Mouse (Mus musculus): ENCODE measurements around the gene Lmod3.
A peak's percentile ranks its signal among the peaks of the same experiment; 100 is the strongest.
"Not testable (repeated sequence)": the region's sequence is repeated elsewhere in the genome, so short reads cannot be mapped to it uniquely, and the experiment has no call there.

Lmod3 gene

GRCm38 (mm10) chr6:97275760-97276159 lies 23.2 kb upstream of the Lmod3 start:
- DNase-seq, result no peak

- no peak for DNase-seq
Measured at GRCm38 (mm10) chr6:97273777-97274176, 21.2 kb upstream of the Lmod3 start.

- no peak for DNase-seq
Measured at GRCm38 (mm10) chr6:97273058-97273710, 20.6 kb upstream of the Lmod3 start.

DNA sequence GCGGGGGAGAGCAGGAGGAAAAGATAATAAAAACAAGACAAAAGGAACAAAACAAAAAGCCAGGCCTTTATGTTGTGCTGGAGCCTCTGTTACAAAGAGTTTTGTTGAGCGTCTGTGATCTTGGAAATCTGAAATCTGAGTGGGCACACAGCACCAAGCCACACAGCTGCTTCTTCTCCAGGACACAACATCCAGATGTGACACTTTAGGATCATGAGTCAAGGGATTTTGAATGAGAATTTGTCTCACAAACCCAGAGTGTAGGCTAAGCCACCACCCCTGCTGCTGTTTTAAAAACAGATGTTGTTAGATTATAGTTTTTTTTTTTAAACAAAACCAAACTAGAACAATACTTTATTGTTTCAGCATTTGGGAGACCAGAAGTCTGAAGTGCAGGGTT lies 19.8 kb upstream of the Lmod3 start:
- no peak for DNase-seq

DNA sequence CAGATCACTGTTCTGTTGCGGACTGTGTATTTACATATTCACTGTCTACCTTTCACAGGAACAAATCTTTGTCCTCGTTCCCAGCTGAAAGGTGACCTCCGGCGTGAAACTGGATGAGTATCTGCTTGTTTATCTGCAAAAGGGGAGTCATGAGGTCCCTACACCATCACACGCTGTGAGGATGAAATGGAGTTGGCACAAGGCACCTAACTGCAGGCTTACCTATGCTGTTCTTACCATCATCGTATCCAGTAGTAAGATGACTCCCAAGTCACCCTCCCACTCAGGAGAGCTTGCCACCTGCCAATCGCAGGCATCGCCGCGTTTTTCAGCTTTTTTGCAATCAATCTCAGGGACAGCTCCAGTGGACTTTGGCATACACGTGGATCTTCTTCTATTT lies 17.0 kb upstream of the Lmod3 start:
- DNase-seq, result no peak

GRCm38 (mm10) chr6:97267132-97267531 lies 14.6 kb upstream of the Lmod3 start:
- DNase-seq, result no peak

DNA sequence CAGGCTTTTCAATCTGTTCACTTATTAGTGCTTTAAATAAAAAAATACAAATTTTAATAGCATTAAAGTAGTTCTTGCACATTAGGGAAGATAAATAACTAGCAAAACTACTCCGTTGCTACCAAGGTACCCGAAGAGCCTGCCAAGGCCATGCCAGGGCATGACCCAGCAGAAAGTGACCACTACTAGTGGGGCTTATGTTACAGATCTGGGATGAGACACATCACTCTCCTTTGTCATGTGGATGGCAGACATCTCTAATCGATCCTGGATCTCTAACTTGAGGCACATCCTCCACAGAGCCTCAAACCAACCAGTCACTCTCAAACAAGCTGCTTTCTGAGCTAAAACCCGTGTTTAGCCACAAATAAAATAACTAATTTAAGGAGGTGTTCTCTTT lies 14.1 kb upstream of the Lmod3 start:
- no peak for DNase-seq

GRCm38 (mm10) chr6:97265705-97266104 lies 13.1 kb upstream of the Lmod3 start:
- DNase-seq, result no peak

- no peak for DNase-seq
Measured at GRCm38 (mm10) chr6:97265240-97265639, 12.7 kb upstream of the Lmod3 start.

GRCm38 (mm10) chr6:97263750-97264149 lies 11.2 kb upstream of the Lmod3 start:
- not testable (repeated sequence) for DNase-seq

- DNase-seq, result no peak
Measured at GRCm38 (mm10) chr6:97262229-97262628, 9.7 kb upstream of the Lmod3 start.

DNA sequence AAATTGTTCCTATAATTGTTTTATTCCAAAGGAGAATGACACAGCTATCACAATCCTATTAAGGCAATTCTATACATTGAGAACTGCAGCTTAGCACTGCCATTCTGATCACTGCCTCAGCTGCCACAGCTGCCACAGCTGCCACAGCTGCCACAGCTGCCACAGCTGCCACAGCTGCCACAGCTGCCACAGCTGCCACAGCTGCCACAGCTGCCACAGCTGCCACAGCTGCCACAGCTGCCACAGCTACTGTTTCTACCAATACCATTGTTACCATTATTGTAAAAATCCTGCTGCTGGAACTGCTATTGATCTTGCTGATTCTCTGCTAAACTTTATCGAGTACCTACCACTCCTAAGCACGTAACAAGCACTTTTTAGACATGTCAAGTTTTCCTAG lies 7.4 kb upstream of the Lmod3 start:
- not testable (repeated sequence) for DNase-seq

GRCm38 (mm10) chr6:97258489-97258888 lies 5.9 kb upstream of the Lmod3 start:
- DNase-seq, result no peak

GRCm38 (mm10) chr6:97252086-97252485 lies 473 bp downstream of the Lmod3 start:
- DNase-seq, result no peak

DNA sequence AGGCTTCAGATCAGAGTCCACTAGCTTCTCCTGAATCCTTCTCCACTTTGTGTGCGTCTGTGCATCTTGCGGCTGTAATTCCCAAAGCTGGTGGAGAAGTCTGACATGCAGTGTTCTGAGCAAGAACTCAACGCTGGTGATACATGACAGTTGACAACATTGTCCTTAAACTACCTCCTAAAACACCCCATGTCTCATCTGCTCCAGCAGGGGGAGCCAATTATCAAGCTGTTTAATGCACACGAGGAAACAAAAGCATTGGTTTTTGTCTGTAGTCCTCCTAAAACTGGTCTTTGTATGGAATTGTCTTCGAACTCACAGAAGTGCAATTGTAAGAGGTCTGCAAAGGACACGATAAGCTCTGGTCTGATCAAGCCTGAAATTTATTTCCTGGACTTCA lies 1.6 kb downstream of the Lmod3 start:
- peak; percentile 72 for DNase-seq

DNA sequence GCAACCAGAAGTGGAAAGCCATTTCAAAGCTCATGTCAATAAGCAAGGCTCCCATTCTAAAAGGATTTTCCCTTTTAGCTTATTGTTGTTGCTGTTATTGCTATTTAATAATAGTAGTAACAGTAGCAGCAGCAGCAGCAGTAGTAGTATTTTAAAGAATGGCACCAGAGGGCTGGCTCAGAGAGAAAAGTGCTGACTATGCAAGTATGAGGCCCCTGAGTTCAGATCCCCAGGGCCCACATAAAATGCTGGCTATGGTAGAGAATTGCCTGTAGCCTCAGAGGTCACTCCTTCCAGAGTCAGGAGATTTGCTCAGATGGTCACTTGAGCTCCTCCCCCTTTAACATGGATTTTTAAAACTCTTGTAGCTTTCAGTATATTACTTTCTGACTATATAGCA lies 7.4 kb downstream of the Lmod3 start:
- DNase-seq, result no peak

DNA sequence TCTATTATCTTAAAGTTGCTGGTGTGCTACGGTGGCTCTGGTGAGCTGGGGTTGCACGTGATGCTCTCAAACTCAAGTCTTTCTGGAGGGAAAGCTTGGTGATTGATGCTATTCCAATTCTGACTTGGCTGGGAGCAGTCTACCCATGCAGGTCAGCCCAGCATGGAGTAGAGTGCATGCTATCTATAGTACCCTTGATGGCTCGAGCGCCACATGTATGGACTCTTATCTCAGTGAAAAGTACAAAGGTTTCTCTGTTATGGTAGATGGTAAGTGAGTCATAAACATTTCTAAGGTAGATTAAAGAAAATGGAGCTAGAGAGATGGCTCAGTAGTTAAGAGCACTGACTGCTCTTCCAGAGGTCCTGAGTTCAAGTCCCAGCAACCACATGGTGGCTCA lies 10.0 kb downstream of the Lmod3 start:
- DNase-seq, result no peak

DNA sequence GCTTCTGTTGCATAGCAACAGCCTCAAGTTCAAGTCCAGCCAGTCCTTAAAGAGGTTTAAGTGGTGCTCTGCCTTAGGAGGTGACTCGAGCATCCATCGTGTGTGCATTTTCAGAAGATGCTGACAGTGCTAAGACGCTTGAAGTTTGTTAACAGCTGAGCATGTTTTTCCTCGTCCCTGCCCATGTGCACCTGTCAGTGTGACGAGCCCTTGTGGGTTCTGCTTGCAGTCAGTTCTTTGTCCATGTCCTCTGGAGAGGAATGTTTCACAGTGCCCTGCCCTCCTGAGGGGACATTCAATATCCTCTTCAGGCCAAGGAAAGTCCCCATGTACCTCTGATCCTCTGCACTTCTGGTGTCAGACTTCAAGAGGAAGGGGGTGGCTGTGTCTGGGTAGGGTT lies 12.5 kb downstream of the Lmod3 start:
- DNase-seq, result no peak

- DNase-seq, result no peak
Measured at GRCm38 (mm10) chr6:97239360-97239759, 13.2 kb downstream of the Lmod3 start.

DNA sequence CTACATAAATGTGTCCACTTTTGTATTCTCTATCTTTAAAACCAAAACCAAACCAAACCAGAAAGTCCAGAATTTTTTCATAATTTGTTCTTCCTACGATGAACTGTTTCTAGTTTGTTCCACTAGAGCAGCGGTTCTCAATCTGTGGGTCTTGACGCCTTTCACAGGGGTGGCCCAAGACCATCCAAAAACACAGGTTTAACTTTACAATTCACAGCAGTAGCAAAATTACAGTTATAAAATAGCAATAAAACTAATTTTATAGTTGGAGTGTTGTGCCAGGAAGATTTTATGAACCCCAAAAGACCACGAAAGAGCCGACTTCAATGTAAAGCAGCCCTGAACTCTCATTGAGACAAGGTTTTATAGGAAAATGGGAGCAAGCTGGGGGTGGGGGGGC lies 16.5 kb downstream of the Lmod3 start:
- DNase-seq, result no peak

- no peak for DNase-seq
Measured at GRCm38 (mm10) chr6:97234911-97235668, 17.5 kb downstream of the Lmod3 start.

- DNase-seq, result no peak
Measured at GRCm38 (mm10) chr6:97227067-97227847, 25.3 kb downstream of the Lmod3 start.

GRCm38 (mm10) chr6:97226083-97226491 lies 26.5 kb downstream of the Lmod3 start:
- DNase-seq, result no peak

DNA sequence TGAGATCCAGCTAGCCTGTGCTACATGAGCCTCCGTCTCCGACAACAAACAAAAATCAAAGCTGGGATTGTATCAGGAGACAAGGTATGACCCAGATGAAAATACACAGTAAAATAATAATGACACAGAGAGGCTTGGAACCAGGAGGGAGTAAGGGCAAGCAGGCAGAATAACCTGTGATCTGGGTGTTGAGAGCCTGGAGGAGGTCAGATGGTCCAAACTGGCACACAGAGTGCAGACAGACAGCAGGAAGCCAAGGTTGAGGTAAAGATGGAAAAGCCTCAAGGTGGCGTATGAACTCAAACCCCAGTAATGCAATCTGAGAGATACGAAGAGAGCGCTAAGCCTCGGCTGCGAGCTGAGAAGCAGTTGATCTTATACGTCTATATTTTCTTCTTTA lies 28.1 kb downstream of the Lmod3 start:
- no peak for DNase-seq
